Mouse (Mus musculus) right cerebral cortex, postnatal 4 days (tissue): ENCODE data around the gene Stard3nl.
A peak's percentile ranks its signal among the peaks of the same experiment; 100 is the strongest.
"Not testable (repeated sequence)": the region's sequence is repeated elsewhere in the genome, so short reads cannot be mapped to it uniquely, and the experiment has no call there.

Experiments used
- DNase-seq: peaks from one replicate; pipeline ENCODE4 v3.0.0-alpha.2; 2022

Stard3nl gene

DNA sequence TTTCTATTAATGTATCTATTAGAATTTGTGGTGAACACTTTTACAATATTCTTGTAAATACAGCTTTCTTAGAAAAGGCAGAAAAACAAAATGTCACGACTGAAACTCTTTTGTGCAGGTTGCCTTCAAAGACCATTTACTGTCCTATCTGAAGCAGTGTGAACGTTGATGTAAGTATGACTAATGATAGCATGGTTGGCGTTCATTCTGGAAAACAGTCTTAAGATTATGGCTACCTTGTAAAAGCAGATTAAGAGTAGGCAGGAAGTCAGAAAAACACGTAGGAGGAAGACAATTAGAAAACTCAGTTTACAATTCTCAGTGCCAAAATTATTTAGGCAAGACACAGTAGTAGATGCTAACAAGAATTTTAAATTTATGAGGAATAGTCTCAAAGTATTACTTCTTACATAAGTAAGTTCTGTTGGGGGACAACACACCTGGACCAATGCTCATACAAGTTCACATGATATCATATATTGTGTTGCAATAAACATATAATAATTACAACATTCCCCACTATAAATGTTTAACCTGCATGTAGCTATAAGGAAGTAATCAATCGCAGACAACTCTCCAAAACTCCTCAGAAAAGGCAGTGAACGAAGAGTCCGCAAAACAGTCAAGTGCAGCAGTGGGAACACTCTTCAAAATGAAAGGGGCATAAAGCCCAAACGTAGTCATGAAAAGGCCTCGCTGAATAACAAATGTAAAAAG lies 14.3 kb downstream of the Stard3nl start:
- no peak for DNase-seq

DNA sequence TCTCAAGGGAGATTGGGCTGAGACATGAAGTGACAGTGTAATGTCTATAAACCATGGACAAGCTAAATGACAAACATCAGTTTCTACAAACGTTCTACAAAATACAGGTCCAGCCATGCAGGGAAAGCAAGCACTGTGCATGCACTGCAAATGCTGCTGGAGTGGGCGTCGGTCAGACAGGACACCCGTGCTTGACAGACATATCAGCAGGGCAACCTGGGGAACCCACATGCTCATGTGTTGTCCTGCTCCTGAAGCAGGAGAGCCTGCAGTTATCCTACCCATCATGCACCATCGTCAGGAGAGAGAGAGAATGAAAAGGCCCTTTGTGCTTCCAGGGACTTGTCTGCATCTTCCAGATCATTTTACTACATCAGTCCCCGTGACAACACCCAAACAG lies 16.3 kb downstream of the Stard3nl start:
- DNase-seq: no peak

DNA sequence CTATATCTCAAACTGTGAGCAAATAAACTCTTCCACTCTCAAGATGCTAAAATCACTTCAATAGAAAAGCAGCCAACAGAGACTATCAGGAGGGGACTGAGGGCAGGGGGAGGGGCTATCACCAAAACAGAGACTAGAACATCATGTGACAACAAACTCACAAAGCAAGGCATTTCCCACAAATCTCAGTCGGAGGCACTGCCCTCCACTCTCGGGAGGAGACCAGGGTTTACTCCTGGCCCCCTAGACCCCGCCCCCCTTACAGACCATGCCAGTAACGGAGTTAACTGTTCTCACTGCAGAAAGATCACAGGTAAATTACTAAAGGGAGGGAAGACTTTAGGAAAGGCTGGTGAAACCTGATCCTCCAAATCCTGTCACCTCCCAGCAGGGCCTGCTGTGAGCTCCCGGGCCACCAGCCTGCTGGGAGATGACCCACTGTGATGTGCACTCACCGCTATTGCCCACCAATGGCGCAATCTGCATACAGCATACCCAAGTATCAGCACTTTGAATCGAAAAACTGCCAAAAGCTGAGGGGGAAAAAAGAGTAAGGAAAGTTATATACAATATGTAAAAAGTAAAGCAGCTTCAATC lies 23.4 kb downstream of the Stard3nl start:
- DNase-seq: no peak

DNA sequence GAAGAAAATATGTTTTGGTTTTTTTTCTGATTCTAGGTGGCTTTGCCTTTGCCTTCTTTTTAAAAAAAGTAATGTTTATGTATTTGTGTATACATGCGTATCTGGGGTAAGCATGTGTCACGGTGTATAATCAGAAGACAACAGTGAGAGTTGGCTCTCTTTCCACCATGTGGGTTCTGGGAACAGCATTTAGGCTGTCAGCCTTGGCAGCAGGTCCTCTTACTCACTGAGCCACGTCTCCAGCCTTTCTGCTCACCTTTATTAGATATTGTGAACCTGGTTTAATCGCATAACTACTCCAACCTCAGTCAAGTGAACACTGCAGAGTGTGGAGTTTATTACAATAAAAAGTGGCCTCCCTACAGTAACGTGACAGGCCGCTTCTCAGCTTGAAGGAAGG lies 26.8 kb downstream of the Stard3nl start:
- no peak for DNase-seq

DNA sequence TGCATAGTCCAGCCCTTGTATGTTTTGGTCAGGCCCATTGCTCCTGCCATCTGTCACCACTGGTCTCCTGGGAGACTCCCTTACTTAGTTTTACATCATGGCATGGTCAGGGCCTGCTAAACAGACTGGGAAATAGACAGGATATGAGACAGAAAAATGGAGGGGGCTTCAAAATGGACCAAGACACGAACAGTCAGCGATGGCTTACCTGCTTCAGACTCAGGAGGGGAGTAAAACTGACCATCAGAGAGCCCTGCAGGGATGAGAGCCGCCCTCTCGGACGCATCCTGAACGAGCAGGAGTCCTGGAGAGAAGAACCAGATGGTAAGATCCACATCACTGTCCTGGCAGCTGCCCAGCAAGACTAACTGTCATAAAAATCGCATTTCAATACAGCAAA lies 28.1 kb downstream of the Stard3nl start:
- no peak for DNase-seq

DNA sequence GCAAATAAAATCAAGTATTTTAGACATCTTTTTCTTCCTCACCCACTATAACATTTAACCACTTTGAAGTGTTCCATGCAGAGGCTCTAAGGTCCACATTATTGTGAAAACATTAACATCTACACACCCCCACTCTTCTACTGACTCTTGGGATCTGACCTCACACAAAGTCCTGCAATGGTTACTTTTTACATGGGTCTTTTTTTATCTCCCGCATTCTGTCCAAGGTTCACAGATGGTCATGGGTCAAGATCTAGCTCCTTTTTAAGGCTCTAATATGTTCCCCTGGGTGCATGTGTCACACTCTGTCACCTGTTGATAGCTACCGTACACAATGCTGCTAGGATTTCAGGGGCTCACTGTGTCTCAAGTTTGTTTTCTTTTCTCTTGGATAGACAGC lies 28.7 kb downstream of the Stard3nl start:
- DNase-seq: no peak

DNA sequence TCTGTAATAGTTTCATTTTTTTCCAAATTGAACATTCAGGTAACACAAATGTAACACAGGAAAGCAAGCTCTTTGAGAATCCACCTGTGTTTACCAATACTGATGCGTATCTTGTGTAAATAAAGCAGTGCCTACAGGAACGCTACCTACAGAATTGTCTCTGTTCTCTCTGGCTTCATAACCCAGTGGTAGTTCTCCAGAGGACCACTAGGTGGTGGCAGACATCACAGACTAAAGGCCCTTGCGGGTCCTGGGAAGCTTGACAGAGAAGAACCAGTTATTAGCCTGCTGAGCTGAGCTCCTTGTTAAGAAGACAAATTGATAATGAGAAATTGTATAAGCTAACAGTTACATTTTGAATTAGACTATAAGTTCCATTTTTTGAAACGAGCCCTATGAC lies 30.0 kb downstream of the Stard3nl start:
- DNase-seq: peak; percentile 57

DNA sequence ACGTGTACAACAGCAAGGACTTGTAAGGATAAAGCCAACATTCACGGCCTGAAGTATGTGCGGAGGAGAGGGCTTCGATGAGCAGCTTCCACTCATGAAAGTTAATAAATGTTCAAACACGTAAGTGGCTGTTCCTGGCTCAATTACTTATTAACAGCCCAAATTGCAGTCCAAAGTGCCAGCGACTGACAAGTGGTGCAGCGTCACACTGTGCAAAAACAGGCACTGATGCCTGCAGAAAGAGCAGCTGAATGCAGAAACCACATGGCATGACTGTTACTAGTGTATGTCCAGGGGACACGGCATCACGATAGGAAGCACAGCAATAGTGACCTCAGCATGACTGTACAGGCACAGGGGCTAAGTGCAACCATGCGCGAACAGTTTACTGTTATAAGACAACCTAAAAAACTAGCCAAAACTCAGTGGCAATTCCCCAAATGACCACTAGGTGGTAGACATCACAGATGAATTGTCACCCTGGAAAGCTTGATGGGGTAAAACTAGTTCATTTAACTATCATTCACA lies 31.3 kb downstream of the Stard3nl start:
- peak; percentile 60 for DNase-seq

DNA sequence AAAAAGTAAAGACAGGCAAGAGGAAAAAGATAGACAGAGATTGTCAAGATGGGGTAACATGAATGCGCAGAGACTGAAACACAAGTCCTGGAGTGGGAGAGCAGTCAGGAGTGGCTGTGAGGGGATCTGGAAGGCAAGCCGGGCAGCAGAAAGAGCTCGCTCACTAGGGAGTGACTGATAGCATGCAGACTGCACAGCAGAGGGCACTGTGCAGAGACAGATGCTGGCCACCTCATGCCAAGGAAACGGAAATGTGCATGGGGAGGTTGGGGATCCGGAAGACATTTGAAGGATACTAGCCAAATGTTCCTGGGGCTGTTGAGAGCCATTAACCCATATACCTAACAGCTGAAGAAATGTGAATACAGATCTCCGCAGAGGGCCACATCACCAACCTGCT lies 33.2 kb downstream of the Stard3nl start:
- DNase-seq: no peak

DNA sequence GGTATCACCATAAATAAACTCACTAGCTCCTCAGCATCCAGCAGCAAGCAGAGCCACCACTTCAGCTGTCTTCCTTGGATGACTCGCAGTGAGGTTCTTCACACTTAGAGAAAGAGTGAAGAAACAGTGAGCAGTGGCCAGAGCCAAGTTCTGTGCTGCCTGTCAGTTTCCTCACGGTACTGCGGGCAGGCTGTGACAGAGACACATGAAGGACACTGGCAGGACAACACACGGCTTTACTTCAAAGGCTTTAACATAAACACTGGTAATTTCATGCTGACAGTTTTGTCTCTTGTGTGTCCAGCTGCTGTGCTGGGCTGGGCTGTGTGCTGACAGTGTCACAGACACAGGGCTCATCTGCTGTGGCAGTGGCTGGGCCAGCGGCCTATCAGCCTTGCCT lies 37.6 kb downstream of the Stard3nl start:
- no peak for DNase-seq

DNA sequence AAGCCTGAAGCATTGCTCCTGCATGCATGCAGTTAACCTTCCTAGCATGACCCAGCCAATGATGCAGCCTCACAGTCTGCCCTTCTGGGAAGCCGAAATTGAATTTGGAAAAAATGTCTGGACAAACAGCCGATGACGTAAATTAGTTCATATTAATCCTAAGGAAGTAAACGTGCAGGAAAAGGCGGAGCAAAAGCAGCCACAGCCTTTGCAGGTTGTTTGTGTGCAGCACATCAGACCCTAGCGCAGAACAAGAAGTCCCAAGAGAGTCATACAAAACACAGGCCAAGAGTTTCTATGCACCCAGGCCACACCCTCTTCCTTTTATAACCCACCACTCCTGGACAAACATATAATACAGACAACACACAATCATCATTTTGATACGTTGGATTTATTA lies 38.3 kb downstream of the Stard3nl start:
- DNase-seq: no peak

DNA sequence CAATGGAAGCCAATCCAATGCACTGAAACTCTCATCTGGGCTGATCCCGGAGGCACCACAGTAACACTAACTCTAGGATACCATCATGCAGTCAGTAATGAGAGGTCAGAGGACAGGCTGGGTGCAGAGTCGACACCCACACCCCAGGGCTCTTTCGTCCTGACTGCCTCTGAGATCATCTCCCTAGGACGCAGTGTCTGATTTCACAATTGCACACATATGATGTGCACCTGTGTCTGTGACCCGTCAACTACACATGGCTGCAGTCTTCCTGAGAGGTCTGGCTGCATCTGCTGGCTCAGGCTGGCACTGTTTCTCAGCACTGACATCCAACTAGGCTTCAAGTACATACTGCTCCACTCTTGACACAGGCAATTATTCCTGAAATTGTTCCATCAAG lies 38.9 kb downstream of the Stard3nl start:
- DNase-seq: no peak

DNA sequence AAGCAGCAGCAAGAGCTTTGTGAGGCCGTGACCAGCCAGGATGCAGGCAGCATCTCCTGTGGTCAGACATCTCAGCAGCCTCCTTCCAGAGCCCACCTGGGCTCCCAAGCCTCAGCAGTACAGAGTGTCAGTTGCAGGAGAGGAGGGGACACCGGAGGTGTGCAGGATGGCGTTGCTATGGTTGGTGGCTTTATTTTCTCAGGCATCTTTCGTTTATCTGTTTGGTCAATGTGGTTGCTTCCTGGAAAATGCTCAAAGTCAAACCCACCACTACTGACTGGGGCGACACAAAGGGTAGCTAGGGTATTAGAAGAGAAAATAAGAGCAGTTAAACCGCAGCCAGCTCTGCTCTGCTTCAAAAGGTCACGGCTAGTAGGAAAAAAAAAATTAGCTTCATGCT lies 39.5 kb downstream of the Stard3nl start:
- DNase-seq: no peak

DNA sequence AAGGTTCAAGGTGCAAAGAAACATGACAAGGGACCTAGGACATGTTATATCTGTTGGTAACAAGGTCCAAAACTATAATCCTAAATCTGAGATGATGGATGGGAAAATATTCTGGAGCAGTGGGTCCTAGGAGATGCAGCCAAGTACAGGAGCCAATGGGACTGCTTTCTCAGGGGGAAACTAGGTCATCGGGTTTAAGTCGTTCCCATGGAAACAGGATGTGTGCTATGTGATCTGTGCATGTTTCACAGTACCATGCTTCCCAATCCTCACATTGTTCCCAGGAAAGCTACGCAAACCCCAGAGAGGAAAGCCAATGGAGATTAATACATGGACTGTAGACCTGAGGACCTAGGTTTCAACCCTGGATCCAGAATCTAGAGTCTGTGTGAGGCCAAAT lies 42.8 kb downstream of the Stard3nl start:
- DNase-seq: no peak

DNA sequence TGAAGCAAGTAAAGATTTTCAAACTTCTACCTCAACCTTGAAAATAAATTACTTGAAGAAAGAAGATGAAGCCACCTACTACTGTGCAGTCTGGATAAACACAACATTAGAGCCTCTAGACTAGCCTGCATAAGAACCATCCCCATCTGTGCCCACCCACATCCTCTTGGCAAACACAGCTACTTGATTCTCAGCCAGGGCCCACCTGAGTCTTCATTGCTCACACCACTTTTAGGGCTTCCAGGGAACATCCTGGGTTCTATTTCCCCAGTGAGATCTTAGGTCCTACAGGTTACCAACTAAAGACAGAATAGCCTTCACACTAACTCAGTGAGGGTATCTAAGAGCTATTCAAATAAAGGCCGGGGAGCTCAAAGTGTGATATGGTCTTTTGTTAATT lies 55.2 kb downstream of the Stard3nl start:
- DNase-seq: not testable (repeated sequence)

DNA sequence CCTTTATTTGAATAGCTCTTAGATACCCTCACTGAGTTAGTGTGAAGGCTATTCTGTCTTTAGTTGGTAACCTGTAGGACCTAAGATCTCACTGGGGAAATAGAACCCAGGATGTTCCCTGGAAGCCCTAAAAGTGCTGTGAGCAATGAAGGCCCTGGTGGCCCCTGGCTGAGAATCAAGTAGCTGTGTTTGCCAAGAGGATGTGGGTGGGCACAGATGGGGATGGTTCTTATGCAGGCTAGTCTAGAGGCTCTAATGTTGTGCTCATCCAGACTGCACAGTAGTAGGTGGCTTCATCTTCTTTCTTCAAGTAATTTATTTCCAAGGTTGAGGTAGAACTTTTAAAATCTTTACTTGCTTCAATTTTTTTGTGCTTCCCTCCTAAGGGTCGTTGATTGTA lies 59.3 kb downstream of the Stard3nl start:
- not testable (repeated sequence) for DNase-seq
